Mouse (Mus musculus) bone marrow macrophage, adult 2 months (primary cell): ENCODE measurements around the gene Tada3.

Source experiments
- CTCF ChIP-seq: IDR thresholded peaks from 2 replicates; pipeline ENCODE4 v1.5.1; 2012; ENCODE audit warnings: low read depth, mild to moderate bottlenecking, low read length, moderate library complexity
- POLR2A ChIP-seq: IDR thresholded peaks from 2 replicates; pipeline ENCODE4 v1.6.1; 2012; ENCODE audit warnings: mild to moderate bottlenecking, low read depth, low read length, borderline replicate concordance

DNA sequence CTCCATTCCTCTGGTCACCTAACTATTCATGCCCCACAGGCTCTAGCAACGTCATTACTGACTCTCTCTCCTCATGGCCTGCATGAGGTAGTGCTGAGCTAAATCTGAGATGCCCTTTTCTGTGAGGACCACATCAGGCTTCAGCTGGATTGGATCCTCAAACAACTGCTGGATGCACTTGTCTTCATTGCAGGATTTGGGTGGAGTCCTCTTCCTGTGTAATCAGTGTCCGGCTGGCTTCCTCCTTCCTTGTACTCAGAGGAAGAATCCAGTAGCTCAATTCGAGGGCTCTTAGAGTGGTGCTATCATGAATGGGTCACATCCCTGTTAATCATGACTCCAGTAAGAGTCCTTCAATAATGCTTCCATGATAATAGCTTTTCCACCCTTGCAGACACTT lies 24.0 kb downstream of the Tada3 start:
- TF ChIP-seq CTCF (no peak), POLR2A (no peak)
